Mouse (Mus musculus) c-Kit-negative CD71-positive TER-119-positive erythroid progenitor cells, embryonic 14.5 days (primary cell): ENCODE results near the gene Dpyd.

Experiments
- DNase-seq: peaks from one replicate; pipeline ENCODE4 v3.0.0-alpha.2; 2013; ENCODE audit warnings: low read depth, low spot score

Gene Dpyd

GRCm38 (mm10) chr3:118561554-118562310, at the start of gene Dpyd:
Gene Dpyd, plus strand, starts transcription at chr3:118562129.
- no peak for DNase-seq

GRCm38 (mm10) chr3:118537676-118538075, 24.3 kb upstream of the Dpyd start:
- DNase-seq: no peak

DNA sequence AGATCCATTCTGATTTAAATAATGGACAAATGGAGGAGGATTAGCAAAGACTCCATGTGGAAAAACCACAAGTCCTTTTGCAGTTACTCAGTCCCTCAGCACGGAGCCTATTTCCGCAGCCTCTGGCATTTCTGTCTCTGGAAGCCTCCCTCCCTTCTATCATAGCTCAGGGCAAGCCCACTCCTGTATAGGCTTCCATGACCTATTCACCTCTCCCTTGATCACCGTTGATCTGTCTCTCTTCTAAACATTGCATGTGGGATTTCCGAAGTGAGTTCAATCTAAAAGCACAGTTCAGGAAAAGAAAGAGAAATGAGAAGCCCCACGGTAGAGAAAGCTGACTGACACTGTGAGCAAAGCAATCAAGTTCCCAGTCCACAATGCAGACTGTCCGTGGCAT, 20.2 kb upstream of the Dpyd start:
- DNase-seq: no peak

DNA sequence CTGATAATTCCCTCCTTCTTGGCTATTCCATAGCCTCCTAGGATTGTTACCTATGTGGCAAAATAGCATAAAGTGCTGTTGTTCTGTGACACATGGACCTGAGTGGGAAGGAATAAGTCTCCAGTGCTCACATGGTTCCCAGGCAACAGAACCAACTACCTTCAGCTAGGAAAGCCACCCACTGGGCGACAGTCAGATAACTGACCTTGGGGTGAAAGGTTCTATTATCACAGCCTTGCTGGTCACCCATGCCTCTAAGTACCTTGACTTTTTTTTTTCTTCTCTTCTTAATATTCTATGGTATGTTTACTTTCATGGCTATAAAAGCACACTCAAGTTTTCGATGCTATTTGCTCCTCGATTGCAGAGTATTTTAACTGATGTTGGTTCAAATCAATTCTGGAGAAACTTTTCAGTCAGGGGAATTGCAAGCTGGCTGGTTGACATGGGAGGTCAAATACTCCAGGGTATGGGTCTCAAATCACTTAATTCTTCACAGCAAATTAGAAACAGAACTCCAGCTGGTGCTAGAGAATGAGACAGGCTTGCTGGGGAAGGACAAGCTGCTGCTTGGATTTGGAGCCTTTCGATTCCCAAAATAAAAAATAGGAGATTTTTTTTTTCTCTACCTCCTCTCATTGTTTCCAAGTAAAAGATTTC, 14.2 kb upstream of the Dpyd start:
- no peak for DNase-seq

DNA sequence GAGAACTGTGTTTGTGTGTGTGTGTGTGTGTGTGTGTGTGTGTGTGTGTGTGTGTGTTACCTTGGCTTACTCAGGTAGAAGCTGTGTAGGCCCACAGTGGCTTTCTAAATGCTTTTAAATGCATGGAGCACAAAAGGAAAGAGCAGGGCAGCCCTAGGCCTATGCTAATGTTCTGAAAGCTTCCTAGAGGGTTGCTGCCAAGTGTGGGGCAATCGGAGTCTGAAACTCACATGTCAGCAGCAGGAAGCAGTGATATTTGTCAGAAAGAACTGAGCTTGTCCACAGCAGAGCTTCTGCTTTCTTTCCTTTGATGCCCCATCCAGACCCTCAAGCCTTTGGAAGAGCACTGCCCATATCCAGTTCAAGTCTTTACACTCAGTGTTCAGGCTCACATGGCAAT, 4.3 kb upstream of the Dpyd start:
- DNase-seq: no peak

- no peak for DNase-seq
These were observed 2.0 kb upstream of the Dpyd start for GRCm38 (mm10) chr3:118559936-118560335.

GRCm38 (mm10) chr3:118562311-118562671, 362 bp downstream of the Dpyd start:
- DNase-seq: no peak

GRCm38 (mm10) chr3:118566779-118567178, 4.8 kb downstream of the Dpyd start:
- DNase-seq: no peak

GRCm38 (mm10) chr3:118570197-118570596, 8.3 kb downstream of the Dpyd start:
- DNase-seq: no peak

GRCm38 (mm10) chr3:118590559-118590958, 28.6 kb downstream of the Dpyd start:
- DNase-seq: no peak

GRCm38 (mm10) chr3:118594864-118595263, 32.9 kb downstream of the Dpyd start:
- DNase-seq: no peak

GRCm38 (mm10) chr3:118595693-118596092, 33.8 kb downstream of the Dpyd start:
- DNase-seq: no peak

DNA sequence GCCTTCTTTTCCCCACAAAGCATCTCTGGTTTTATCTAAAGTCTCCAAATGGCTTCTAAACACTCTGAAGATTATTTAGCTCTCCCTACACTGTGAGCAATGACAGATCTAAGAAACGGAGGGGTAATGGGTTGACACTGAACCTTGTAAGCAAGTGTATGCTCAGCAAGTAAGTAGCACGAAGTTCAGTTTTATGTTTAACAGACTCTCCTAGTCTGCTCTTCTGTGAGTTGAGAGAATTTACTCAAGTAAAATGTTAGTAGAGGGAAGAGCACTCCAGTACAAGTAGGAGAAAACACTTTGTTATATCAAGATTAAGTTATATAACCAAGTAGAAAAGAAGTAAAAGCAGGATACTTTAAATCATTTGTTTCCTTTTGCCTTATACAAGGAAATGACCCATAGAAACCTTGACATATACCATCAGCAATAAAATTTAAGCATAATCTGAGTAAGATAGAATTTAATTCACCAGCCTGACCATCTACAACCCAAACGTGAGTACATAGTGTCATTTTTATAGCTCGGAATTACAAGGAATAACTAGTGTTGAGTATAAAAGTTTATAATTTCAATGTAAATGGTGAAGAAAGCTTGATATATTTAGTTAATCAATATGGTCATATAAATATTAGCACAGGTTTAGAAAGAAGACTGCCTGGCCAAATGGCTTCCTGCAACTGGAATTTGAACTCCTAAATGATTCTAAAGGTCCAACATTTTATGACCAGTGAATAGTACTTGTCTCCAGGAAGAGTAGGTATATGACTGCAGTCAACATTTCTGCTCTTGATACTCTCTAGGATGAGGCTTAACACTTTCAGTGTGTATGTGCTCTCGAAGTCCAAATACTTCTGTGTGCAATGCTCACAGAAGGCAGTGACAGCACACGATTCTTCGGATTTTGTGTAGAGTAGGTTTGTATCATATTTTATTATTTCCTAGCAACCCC, 40.0 kb downstream of the Dpyd start:
- no peak for DNase-seq

DNA sequence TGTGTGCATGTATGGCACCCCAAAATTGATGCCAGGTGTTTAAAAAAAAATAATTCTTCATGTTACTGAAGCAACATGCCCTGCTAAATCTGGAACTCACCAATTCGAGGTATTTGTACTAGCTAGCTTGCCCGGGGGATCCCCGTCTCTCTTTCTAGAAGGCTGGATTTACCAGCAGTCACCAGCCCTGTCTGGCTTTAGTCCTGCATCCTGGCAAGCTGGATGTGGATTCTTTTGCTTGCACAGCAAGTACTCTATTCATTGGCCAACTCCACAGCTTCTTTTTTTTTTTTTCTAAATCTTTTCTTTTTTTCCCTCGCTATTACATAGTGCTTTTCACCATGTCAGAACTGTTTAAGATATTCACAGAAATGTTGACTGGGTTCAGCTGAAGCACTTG, 46.8 kb downstream of the Dpyd start:
- DNase-seq: no peak

DNA sequence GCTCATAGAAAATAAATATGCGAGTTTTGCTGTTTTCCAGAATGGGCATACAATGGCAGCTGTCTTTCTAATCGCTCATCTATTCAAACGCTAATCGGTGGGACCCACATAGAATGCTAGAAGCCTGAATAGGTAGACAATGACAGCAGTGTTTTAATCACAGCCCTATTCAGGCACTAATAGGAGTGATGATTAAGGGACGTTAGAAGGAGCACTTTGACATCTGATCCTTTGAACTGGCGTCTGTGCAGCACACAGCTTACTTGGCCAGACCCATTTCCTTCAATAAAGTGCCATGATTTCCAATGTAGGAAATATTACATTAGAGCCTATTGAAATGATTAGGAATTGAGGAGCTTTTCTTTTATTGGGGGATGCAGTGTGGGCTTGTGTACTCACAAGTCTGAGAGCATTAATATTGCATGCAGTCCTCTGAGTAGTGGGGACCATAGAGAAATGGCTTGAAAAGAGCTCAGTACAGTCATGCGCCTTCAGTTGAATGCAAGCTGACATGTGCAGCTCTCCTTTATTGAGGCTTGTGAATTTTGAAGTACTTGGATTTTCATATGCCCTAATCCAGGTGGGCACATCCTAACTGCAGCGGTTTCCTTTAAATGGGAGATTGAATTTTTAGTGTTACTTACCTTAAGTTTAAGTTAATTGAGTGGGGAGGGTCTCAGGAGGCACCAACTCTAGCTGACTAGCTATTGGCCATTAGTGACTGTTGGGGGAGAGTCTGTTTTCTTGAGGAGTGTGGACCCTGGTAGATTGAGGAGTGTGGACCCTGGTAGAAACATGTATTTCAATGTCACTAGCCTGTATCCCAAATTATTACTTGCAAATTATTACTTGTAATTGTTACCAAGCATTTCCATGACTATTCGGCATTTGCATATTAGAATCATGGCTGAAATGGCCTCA, 64.8 kb downstream of the Dpyd start:
- DNase-seq: no peak

- DNase-seq: no peak
These were observed 67.8 kb downstream of the Dpyd start for GRCm38 (mm10) chr3:118629737-118630136.

DNA sequence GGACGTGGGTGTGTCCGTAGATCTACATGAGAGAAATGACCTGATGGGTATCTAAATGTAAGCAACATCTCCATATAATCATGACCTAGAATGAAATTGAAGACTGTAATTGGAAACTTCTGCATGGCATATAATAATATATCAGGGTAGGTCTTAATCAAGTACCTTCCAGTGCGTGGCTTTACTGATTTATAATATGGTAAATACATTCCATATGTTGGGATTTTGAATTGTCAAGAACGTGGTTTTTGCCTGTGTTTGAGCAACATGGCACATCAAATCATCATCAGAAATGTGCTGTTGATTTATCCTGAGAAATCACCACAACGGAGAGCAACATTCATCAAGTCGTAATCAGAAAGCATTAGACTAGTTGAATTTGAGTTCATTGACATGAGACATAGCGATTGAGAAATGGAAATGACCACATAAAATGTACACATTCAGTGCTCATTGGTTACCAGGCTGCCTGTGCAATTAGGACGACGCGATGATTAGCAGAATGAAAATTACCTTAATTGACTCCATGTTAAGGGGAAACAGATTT, 84.2 kb downstream of the Dpyd start:
- DNase-seq: no peak

DNA sequence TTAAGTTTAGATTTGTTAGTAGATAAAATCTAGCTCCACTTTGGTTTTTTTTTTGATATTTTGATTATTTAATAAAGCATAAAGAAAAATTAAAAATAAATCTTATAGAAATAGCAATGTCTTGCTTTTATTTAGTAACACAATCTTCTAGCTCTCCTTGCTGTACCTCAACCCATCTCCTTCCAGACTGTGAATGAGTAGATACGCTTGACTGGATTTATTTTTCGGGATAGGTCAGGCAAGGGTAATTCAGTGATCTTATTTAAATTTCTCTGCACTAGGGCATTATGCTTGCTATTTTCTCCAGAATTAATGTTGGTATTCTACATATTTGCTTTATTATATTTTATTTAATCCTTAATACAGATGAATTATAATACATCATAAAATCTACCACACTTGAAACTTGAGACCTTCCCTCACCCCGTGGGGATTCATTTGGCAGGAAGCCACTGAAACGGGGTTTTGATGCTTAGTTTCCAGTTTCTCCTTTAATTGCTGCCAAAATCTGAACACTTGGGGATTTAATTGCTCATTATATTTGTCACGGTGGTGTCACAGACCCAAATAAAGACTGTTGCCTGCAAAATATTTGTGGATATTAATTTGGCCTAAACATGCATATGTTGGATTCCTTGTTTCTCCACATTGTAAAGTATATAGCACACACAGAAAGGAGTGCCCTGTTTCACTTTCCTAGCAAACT, 102.2 kb downstream of the Dpyd start:
- no peak for DNase-seq

- no peak for DNase-seq
These were observed 112.3 kb downstream of the Dpyd start for GRCm38 (mm10) chr3:118674121-118674745.

DNA sequence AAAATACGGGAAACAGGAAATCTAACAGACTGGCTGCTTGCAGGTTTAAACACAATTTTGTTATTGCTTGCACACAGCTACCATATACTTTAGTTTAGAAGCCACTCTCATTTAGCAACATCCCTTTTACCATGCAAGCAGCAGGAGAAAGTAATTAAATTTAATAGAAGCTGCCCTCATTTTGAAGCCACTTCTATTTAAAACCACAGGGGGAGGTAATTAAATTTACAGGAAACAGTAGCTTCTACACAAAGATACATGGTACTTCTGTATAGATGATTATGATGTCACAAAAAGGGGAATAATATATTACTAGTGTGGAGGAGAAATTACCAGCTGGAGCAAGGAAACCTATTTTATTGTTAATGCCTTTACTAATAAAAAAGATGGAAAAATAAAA, 113.5 kb downstream of the Dpyd start:
- no peak for DNase-seq
